Mouse (Mus musculus) gastrocnemius, postnatal 36 days (tissue): ENCODE results near the gene Syn3. TPM values are rescaled to one million over a fixed set of nuclear protein-coding genes. Genes with fewer than 3 reads are reported as not detected.

Source experiments
- DNase-seq, 2 experiments: peaks; one replicate each; pipeline ENCODE4 v3.0.0; 2022
- intact Hi-C: fragments of 180-260 bp; cut with DNase I; formaldehyde crosslinking; loops from one replicate; pipeline ENCODE4 v1.15.1; 2025
- total RNA-seq, 2 experiments: library from RNA; stranded (reverse); gene quantifications; 2 replicates each; pipeline ENCODE4 v1.2.3; 2021

Gene Syn3
- total RNA-seq, 2 experiments from 2014 or later = 0.15 to 0.28 TPM

DNA sequence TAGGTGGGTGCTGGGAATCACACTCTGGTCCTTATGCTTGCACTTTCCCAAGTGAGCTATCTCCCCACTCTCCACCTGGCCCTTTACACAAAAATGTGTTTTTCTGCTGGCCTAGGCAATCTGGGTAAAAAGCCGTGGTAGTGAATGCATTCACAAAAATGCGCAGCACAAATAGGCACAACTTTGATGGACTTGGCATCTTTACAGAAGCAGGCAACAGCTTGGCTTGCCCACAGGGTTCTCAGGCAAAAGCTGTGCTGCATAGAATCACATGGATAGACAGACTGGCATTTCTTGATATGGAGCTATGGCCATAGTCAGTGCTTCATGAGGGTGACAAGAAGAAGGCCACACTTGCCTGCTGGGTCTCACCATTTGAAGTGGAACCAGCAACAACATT, 419.9 kb downstream of the Syn3 start:
- no peak for DNase-seq
- intact Hi-C loops = no loop called here

DNA sequence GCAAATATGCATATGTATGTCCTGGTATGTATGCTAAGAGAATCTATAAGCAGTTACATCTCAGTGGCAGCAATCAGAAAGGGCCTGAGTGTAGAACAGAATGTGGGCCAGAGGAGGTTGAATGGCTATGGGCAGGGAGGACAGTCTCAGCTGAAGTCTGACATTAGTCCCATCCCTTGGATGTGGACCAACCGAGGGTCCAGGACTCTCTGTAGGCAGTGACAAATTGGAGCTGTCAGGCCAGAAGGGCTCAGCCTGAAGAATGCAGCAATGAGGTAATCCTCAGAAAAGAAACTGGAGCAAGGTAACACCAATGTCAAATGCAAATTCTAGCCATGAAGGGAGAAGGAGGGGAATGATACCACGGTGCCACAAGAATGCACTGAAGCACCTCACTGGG, 421.4 kb downstream of the Syn3 start:
- no peak for DNase-seq
- intact Hi-C loops = no loop called here

DNA sequence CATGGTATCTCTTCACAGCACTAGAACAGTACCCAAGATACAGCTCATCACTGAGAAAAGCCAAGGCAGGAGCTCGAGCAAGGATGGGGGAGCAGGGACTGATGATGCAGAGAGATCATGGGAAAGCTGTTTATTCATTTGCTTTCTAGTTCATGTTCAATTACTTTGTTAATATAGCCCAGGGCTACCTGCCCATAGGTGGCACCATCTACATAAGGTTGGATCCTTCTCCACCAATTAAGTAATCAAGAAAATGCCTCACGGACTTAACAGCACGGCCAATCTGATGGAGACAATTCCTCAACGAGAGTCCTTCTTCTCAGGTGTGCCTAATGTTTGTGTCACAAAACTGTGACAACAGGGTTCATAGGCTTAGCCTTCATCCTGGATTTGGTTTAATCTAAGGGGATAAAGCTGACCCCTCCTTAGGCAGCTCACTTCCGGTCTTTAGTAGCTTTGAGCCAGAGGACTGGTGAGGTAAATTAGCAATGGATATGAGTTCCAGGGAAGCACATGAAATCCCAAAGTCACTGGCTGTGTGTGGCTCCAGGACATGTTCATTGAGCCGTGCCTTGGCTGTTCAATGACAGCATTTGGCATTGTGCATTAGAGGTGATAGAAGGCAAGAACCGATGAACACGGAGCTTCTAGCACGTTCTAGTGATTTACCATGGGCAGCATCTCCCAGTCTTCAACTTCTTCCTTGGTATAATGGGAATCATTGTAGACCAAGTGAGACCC, 423.6 kb downstream of the Syn3 start:
- intact Hi-C loops = no loop called here
- DNase-seq = no peak

DNA sequence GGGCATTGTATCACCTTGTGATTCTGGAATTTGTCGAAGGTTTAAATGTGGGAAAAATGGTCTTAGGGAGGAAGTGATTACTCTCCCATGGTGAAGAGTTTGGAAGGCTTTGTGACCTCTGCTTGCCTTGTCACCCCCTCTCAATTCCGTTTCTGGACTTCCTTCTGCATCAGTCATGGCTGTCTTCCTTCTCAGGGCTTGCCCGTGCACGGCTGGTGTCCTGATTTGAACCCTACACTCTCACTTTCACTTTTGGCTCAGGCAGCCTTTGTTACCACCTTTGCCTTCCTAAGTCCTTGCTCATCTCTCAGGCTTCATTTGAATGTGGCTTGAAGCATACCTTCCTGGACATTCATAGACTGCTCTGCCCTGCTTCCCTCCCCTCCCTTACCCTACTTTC, 424.6 kb downstream of the Syn3 start:
- no peak for DNase-seq
- intact Hi-C loops = no loop called here

DNA sequence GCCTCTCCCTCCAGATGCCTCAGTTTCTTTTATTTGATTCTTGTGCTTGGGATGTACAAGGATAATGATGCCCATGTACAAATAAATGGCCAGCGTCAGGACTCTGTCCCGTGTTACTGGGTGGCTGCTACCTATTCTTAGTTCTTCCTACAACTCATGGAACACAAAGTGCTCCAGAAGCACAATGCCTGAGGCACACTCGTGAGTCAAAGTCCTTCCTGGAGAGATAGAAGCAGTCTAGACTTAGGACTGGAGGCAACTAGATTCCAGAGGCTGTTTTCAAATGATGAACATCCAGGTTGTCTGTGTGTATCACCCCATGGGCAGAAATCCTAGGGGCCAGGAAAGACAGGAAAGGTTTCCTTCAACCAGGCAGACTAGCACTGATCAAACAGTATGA, 427.9 kb downstream of the Syn3 start:
- DNase-seq = no peak
- intact Hi-C loops = no loop called here

DNA sequence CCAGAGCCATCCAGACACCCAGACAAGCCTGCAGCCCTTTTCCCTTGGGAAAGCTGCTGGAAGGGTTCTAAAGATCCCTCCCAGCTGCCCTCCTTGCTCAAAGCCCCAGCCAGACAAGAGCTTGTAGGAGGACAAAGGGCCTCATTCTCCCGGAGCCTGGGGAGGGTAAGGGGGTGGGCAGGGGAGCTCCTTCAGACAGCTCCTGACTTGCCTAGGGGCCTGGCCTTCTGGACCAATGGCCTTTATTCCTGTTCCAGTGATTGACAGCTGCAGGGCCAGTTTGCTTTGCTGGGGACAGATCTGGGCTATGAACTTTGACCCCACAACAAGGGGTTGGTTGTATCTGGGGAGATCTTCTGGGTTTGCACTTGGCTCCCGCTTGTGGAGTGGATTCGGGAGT, 429.4 kb downstream of the Syn3 start:
- no peak for DNase-seq
- intact Hi-C loops = loop anchor here (5.0 kb wide), 1 partner anchor 113 kb away; no protein-coding TSS in a partner anchor

DNA sequence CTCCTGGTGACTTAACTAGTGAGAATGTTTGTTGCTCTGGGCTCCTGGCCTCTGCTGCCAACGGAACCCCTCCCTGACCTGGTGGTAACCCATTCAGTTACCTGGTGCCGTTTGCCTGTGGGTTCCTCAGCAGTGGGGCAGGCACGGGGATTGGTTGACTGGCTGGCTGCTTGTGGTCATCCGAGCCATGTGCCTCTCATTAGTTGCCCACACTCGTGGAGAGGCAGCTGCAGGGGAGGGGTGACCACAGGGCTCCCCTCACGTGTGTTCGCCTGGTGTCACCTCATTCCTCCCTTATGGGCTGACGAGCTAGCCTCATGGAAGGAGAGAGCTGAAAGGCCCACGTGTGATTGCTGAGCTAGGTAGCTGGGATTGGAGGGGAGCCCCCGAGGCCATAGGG, 430.8 kb downstream of the Syn3 start:
- intact Hi-C loops = loop anchor here (1.0 to 5.0 kb wide), 2 partner anchors 114 to 395 kb away; no protein-coding TSS in a partner anchor
- DNase-seq = no peak

DNA sequence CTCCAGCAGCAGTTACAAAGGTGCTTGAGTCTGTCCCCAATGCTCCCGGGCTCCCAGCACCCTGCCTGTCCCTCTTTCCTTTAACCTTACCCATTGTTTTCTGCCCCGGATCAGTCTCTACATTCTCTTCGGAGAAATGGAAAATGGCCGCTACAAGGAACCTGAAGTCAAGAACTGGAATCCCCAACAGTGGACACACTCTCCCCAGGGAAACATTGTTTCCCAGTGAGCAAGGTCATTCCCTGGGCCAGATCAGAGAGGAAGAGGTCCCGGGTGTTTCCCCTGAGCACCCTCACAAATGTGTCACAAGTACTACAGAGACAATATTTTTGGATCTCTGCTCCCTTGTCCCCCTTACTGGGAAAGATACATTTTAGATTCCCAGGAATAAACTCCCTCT, 432.0 kb downstream of the Syn3 start:
- no peak for DNase-seq

DNA sequence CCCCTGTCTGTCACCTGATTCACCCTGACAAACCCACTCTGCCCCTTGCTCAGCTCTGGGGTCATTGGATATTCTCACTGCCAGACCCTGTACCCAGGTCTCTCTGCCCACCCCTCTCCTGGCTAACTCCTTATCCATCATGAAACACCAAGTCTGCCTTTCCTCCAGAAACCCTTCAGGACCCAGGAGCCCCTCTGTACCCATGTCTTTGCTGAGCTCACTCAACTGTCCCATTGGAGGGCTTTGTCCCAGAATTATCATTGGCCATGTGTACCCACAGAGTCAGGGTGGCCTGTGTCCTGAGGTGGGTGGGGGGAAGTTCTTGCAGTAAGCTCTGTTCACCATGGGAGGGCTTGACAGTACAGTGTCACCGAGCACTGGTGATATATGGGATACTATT, 433.0 kb downstream of the Syn3 start:
- intact Hi-C loops = loop anchor here (2.0 to 5.0 kb wide), 3 partner anchors 117 to 387 kb away; no protein-coding TSS in a partner anchor

More for the DNA sequence above, 432.0 kb downstream of the Syn3 start:
- intact Hi-C loops = loop anchor here (1.0 to 5.0 kb wide), 2 partner anchors 116 to 397 kb away; no protein-coding TSS in a partner anchor

DNA sequence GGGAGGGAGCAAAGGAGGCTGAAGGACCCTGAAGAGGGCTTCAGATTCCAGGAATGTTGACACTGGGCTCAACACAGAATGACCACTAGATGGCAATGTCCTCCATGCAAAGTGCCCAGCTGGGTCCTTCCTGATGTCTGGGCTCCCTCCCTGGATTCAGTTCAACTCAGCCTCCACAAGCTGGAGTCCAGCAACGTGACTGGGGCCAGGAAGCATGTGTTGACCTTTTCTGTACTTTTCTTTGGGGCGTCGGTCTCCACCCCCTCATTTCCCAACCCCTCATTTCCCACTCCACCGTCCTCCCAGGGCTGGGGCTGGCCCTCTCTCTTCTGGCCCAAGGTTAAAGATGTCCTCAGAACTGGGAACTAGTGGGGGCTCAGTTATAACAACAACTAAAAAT, 433.8 kb downstream of the Syn3 start:
- peak; percentile 56 to 79 for DNase-seq
- intact Hi-C loops = loop anchor here (2.0 to 5.0 kb wide), 3 partner anchors 117 to 388 kb away; no protein-coding TSS in a partner anchor

More for the DNA sequence above, 433.0 kb downstream of the Syn3 start:
- DNase-seq = no peak

DNA sequence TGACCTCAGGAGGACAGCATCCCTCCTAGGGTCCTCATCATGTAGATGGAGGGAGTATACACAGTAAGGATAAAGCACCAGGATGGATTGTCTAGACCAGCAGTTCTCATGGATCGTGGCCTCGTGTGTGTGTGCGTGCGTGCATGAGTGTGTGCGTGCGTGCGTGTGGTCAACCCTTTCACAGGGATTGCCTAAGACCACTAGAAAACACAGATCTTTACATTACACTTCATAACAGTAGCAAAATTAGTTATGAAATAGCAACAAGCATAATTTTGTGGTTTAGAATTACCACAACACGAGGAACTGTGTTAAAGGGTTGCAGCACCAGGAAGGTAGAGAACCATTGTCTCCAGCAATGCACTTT, 435.7 kb downstream of the Syn3 start:
- no peak for DNase-seq
- intact Hi-C loops = no loop called here

DNA sequence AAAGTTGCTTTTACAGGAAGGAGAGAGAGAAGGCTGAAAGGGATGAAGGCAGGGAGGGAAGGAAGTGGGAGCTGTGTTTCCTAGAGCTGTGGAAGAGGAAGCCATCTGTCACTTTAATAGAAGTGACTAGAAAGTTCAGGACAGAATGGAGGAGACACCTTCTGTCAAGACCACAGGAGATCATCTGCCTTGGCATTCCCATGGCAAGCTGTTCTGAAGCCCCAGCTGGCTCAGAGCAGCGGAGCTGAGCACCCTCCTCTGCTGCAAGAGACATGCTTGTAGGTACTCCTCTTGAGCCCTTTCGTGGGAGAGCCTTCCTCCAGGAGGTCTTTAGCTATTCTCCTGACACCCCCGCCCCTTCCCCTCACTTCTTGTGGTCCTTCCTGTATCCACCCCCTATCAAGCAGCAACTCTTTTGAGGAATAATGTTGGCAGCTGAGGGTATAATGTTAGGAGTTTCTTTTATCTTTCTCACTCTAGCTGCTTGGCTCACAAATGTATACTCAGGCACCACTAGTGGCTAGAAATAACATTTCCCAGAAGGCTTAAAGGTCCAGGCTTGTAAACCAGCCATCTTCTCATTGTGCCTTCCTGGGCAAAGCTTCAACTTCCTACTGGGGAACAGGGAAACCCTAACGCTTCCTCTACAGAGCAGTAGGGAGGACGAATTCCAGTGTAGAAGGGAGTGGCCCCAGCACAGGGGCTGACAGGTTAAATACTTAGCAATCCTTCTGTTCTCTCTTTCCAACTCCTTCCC, 436.3 kb downstream of the Syn3 start:
- no peak for DNase-seq
- intact Hi-C loops = no loop called here

DNA sequence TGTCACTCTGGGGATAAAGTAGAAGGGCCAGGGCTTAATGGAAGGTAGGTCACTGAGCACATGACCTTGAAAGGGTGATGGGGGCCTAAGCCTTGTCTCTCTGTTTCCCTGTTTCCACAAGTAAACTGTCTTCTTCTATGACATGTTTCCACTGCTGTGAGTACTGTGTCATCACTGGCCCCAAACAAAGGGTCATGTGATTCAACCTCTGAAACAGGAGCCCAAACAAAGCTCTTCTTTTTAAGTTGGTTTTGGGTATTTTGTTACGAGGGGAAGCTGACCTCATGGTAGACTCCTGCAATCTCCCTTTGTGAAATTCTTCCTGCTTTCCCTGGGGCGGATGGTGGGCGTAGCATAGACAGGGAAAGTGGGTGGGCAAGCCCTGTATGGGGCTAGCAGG, 438.4 kb downstream of the Syn3 start:
- intact Hi-C loops = no loop called here
- DNase-seq = no peak

DNA sequence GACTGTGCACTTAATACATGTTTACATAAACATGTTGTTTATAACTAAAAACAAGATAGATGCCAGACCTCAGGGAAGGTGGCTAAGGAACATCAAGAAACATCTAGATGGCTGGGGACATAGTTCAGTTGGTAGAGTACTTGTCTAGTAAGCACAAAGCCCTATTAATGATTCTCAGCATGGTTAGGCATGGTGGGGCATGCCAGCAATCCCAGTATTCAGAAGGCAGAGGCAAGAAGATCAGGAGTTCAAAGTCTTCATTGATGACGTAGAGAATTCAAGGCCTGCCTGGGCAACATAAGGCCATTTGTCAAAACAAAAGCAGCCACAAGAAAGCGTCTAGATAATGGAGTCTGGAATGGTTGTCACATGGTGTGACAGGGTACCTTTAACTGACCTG, 441.0 kb downstream of the Syn3 start:
- DNase-seq = no peak
- intact Hi-C loops = no loop called here

DNA sequence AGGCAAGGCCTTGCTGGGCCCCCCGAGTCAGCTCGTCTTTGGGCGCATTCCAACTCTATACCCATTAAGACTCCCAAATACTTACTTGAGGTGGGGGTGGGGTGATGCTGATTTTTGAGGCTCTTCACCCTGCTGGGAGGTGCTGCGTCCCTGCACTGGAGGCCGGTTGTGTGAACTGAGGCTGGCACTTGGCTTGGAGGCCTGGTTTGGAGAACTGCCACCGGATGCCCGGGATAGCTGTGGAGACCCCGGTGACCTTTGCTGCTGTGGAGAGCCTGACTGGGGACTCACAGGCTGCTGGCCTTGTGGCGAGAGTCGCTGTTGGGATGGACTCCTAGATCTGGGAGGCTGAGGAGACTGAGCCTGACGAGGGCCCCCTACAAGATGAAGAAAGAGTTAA, 441.4 kb downstream of the Syn3 start:
- intact Hi-C loops = no loop called here

DNA sequence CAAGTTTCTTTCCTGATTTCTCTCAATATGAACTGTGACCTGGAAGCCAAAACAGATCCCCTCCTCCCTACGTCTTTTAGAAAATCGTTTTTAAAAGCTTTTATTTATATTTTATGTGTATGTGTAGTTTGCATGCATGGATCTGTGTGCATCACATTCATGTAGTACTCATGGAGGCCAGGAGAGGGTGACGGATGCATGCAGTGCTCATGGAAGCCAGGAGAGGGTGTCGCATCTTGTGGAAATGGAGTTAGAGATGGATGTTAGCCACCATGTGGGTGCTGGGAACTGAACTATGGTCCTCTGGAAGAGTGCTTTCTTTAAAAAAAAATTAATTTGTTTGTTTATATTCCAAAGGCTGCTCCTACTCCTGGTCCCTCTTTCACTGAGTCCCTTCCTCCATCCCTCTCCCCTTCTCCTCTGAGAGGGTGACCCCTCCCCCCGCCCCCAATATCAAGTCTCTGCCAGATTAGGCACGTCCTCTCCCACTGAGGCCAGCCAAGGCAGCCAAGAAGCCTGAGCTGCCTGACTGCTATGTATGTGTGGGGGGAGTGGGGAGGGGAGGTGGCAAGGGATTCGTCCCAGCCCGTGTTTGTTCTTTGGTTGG, 442.3 kb downstream of the Syn3 start:
- DNase-seq = no peak
- intact Hi-C loops = no loop called here

More for the DNA sequence above, 441.4 kb downstream of the Syn3 start:
- no peak for DNase-seq

DNA sequence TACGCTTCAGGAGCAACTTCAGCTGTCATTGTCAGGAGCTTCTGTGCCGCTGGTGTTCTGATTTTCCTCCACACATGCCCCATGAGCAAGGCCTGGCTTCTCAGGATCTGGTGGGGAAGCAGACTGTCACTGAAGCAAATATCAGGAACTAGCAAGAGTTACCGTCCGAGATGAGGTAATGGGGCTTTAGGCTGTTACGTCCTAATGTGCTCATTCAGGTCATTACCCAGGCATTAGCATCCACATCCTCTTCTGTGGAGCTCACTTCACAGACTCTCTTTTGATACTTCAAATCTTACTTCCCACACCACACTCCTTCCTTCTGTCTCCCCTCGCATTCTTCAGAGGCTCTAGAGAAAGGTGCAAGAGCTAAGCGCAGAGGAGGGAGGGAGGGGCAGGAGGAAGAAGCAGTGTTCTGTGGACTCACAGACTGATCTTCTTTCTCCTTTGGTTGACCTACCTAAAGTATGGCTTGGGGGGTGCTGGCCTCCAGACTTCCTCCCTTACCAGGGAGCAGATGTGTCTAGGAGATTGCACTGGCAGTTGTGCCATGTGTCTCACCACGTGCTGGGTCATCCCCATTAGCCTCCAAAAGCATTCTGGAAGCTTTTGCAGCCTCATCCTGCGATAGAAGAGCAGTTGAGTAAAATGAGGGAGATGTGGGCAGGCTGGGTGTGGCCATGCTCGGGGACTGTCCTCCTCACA, 445.7 kb downstream of the Syn3 start:
- no peak for DNase-seq
- intact Hi-C loops = no loop called here

DNA sequence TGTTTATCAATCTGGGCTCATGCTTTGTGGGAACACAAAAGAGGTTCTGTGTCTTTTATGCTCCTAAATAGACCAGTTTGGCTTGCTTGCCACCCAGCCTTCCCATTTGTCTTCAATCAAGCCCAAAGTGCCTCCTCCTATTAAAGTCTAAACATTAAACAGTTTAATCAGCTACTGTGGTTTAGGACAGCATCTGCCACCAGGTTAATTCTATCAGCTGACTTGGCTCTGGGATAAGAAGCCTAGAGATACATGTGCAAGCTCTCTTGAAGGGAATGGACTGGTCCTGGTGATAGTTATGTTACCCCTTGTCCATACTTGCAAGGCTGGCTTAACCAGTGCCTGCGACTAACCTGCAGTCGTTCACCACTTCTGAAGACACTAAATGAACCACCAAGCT, 448.2 kb downstream of the Syn3 start:
- intact Hi-C loops = no loop called here
- no peak for DNase-seq

DNA sequence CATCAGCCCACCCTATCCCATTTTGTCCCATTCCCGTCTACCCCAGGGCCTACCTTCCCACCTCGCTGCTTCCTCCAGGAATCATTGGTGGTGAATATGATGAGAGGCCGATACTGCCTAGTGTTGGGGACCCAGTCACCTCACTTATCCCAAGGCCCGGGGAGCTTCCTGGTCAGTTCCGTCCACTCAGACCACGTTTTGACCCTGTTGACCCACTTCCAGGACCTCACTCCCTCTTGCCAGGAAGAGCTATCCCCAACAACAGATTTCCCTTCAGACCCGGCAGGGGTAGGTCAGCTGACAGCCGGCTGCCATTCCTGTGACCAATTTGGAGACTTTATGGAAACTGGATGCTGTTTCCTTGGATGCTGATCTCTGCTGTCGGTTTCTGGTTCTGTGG, 450.9 kb downstream of the Syn3 start:
- DNase-seq = no peak
- intact Hi-C loops = no loop called here

DNA sequence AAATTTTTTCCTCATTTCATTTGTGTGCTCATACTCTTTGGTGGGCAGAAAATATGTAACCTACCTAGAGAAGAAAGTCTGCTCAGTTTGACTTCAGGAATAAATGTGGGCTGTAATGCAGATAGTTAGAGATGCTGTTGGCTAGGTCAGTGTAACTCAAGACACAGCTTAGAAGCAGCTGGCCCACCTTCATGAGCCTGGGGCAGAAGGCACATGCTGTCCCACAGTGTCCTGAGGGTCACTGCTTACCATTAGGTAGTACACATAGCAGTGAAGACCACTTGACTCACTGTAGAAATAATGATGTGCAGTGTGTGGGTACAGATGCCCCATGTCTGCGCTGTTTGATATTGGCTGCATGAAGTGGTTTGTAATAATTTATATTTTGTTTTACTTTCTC, 452.3 kb downstream of the Syn3 start:
- no peak for DNase-seq
- intact Hi-C loops = no loop called here

DNA sequence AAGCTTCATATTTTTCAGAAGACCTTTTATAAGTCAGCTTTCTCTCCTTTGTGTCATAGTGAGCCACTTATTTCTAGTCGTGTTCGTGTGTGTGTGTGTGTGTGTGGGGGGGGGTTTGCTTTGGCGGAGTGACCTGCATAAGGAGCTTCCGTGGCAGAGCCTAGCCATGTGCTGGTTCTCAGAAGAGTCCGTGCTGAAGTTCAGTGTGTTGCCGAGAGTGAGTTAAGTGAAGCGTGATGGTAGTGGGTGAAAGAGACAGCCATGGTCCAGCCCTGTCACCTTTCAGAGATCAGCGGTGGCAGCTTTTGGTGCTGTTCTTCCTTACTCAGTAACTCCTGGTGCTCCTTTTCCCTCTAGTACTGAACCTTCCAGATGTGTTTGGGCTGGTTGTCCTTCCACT, 454.6 kb downstream of the Syn3 start:
- no peak for DNase-seq
- intact Hi-C loops = no loop called here
